Mouse (Mus musculus) A20 (cell line): ENCODE results near the gene Gsto2.
"Not testable (repeated sequence)": the region's sequence is repeated elsewhere in the genome, so short reads cannot be mapped to it uniquely, and the experiment has no call there.

Source experiments
- DNase-seq: peaks from one replicate; pipeline ENCODE4 v3.0.0-alpha.2; 2011; ENCODE audit warnings: low read depth, low spot score

The Gsto2 gene

GRCm38 (mm10) chr19:47865353-47865947, at the start of gene Gsto2:
Gene Gsto2 (plus strand): TSS chr19:47865534.
- peak; percentile 97 for DNase-seq

- DNase-seq = no peak
Measured at GRCm38 (mm10) chr19:47817692-47818091, 47.6 kb upstream of the Gsto2 start.

- DNase-seq = peak; percentile 65
Measured at GRCm38 (mm10) chr19:47820832-47821493, 44.4 kb upstream of the Gsto2 start.

GRCm38 (mm10) chr19:47821494-47821872, 43.9 kb upstream of the Gsto2 start:
- DNase-seq = no peak

GRCm38 (mm10) chr19:47822143-47822796, 43.1 kb upstream of the Gsto2 start:
- DNase-seq = no peak

GRCm38 (mm10) chr19:47824026-47824425, 41.3 kb upstream of the Gsto2 start:
- DNase-seq = no peak

- DNase-seq = no peak
Measured at GRCm38 (mm10) chr19:47829913-47830450, 35.4 kb upstream of the Gsto2 start.

GRCm38 (mm10) chr19:47831111-47831510, 34.2 kb upstream of the Gsto2 start:
- no peak for DNase-seq

GRCm38 (mm10) chr19:47832316-47832715, 33.0 kb upstream of the Gsto2 start:
- DNase-seq = no peak

GRCm38 (mm10) chr19:47834614-47835013, 30.7 kb upstream of the Gsto2 start:
- DNase-seq = no peak

- DNase-seq = no peak
Measured at GRCm38 (mm10) chr19:47835776-47836175, 29.6 kb upstream of the Gsto2 start.

GRCm38 (mm10) chr19:47836701-47837526, 28.4 kb upstream of the Gsto2 start:
- peak; percentile 72 for DNase-seq

GRCm38 (mm10) chr19:47837527-47837901, 27.8 kb upstream of the Gsto2 start:
- DNase-seq = no peak

GRCm38 (mm10) chr19:47841234-47841633, 24.1 kb upstream of the Gsto2 start:
- DNase-seq = not testable (repeated sequence)

GRCm38 (mm10) chr19:47849735-47850134, 15.6 kb upstream of the Gsto2 start:
- peak; percentile 31 for DNase-seq

- DNase-seq = not testable (repeated sequence)
Measured at GRCm38 (mm10) chr19:47852131-47852530, 13.2 kb upstream of the Gsto2 start.

- no peak for DNase-seq
Measured at GRCm38 (mm10) chr19:47853053-47853452, 12.3 kb upstream of the Gsto2 start.

- no peak for DNase-seq
Measured at GRCm38 (mm10) chr19:47853951-47854795, 11.2 kb upstream of the Gsto2 start.

- DNase-seq = peak; percentile 82
Measured at GRCm38 (mm10) chr19:47854796-47855783, 10.2 kb upstream of the Gsto2 start, which contains the start of gene Gsto1. Gene Gsto1 (plus strand): TSS chr19:47854970.
